Mouse (Mus musculus): ENCODE data around the gene Olfr1222. TPM values are rescaled to one million over a fixed set of nuclear protein-coding genes. Genes with fewer than 3 reads are reported as not detected.

Gene Olfr1222
- polyA plus RNA-seq, 1 experiment, result not detected

DNA sequence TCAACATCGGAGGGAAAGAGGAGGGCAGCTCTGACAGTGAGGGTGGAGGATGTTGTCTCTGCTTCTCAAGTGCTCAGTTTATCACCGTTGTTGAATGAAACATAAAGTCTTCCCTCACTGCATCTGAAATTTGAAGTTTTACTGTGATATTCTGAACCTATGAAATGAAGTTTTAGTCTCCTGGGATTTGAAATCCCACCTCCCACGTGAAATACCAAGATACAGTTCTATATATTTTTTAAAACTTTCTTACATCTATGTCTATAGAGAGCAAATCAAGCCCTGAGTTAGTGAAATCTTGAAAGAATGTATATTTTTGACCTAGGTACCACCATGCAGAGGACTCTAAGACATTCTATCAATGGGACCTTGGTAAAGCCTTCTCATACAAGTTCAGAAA lies 26.1 kb downstream of the Olfr1222 start, which contains the start of gene Olfr1220:
Gene Olfr1220, minus strand, starts transcription at position 101 of the 400 bp plus-strand sequence.
- Histone ChIP-seq H3K79me3 (ENCODE audit: low read depth) (no peaks in the 10 kb centered on the region), H3K79me2 (ENCODE audit: control insufficient read depth, insufficient read depth) (no peaks in the 10 kb centered on the region), H3ac (ENCODE audit: control insufficient read depth, insufficient read length, low read depth) (no peak within 1 kb of the TSS), H3K36me3 (ENCODE audit: control insufficient read depth, insufficient read depth) (no peaks in the 10 kb centered on the region), H3K27me3 (ENCODE audit: control insufficient read depth, insufficient read depth, insufficient read length) (no peaks in the 10 kb centered on the region), H3K4me3 (ENCODE audit: insufficient read depth, poor library complexity, severe bottlenecking) (no peak within 1 kb of the TSS)
- TF ChIP-seq MYOG (IDR thresholded peaks at IDR 0.05; ENCODE audit: control insufficient read depth, extremely low read depth, insufficient read length) (no peak), FOSL1 (IDR thresholded peaks at IDR 0.05; ENCODE audit: insufficient read depth, low read length, poor library complexity, severe bottlenecking) (no peak), CEBPB (IDR thresholded peaks at IDR 0.05; ENCODE audit: low read depth) (no peak), MAX (IDR thresholded peaks at IDR 0.05) (no peak), USF1 (IDR thresholded peaks at IDR 0.05; ENCODE audit: low read depth) (no peak), CTCF (IDR thresholded peaks at IDR 0.05; ENCODE audit: control insufficient read depth, insufficient read depth, insufficient read length) (no peak), MYOD1 (IDR thresholded peaks at IDR 0.05; ENCODE audit: control insufficient read depth, insufficient read length, low read depth) (no peak)

DNA sequence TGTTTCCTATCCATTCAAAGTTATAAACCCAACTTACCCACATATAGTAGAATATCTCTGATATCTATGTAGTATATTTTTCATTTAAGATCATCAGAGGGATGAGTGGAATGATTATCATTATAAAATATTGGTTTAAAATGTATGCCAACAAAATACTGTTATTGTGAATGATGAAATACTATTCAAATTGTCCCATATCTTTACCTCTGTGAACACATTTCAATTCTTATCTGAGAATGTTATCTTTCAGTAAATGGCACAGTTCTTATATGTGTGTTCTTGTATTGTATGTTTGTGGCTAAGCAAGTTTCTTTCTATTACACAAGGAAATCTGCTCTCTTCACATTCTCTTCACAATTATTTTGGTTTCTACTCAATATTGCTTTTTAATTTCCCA lies 27.2 kb downstream of the Olfr1222 start:
- Histone ChIP-seq H3ac (ENCODE audit: control insufficient read depth, insufficient read length, low read depth) (no peak overlapping the region), H3K79me2 (ENCODE audit: control insufficient read depth, insufficient read depth) (no peaks in the 10 kb centered on the region), H3K79me3 (ENCODE audit: low read depth) (no peaks in the 10 kb centered on the region), H3K36me3 (ENCODE audit: control insufficient read depth, insufficient read depth) (no peaks in the 10 kb centered on the region), H3K4me3 (ENCODE audit: insufficient read depth, poor library complexity, severe bottlenecking) (no peak overlapping the region), H3K27me3 (ENCODE audit: control insufficient read depth, insufficient read depth, insufficient read length) (no peaks in the 10 kb centered on the region)
- no peak for TF ChIP-seq FOSL1 (IDR thresholded peaks at IDR 0.05; ENCODE audit: insufficient read depth, low read length, poor library complexity, severe bottlenecking)
- no peak for TF ChIP-seq CEBPB (IDR thresholded peaks at IDR 0.05; ENCODE audit: low read depth)
- TF ChIP-seq MYOD1 (IDR thresholded peaks at IDR 0.05; ENCODE audit: control insufficient read depth, insufficient read length, low read depth), result no peak
- TF ChIP-seq CTCF (IDR thresholded peaks at IDR 0.05; ENCODE audit: control insufficient read depth, insufficient read depth, insufficient read length), result no peak
- TF ChIP-seq MYOG (IDR thresholded peaks at IDR 0.05; ENCODE audit: control insufficient read depth, extremely low read depth, insufficient read length), result no peak
- no peak for TF ChIP-seq MAX (IDR thresholded peaks at IDR 0.05)
- TF ChIP-seq USF1 (IDR thresholded peaks at IDR 0.05; ENCODE audit: low read depth), result no peak

DNA sequence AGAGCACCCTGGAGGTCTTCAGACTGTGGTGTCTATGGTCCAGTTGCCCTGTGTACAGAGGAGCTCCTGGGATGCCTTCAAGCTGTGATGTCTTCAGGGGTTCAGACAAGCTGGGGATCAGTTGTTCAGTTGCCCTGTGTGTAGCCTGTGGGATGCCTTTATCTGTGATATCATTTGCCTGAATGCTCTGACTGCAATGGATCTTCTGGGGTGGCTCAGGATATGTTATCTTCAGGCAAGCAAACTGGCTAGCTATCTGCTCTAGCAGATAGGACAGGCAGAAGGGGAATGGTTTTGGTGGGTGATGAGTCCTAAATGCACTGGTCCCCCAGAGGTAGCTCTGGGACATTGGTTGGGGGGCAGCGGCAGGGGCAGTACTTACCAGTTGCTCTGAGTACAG lies 39.0 kb downstream of the Olfr1222 start:
- Histone ChIP-seq H3K79me2 (ENCODE audit: control insufficient read depth, insufficient read depth) (no peaks in the 10 kb centered on the region), H3K4me3 (ENCODE audit: insufficient read depth, poor library complexity, severe bottlenecking) (no peak overlapping the region), H3ac (ENCODE audit: control insufficient read depth, insufficient read length, low read depth) (no peak overlapping the region), H3K27me3 (ENCODE audit: control insufficient read depth, insufficient read depth, insufficient read length) (no peaks in the 10 kb centered on the region), H3K79me3 (ENCODE audit: low read depth) (no peaks in the 10 kb centered on the region), H3K36me3 (ENCODE audit: control insufficient read depth, insufficient read depth) (no peaks in the 10 kb centered on the region)
- no peak for TF ChIP-seq USF1 (IDR thresholded peaks at IDR 0.05; ENCODE audit: low read depth)
- TF ChIP-seq MAX (IDR thresholded peaks at IDR 0.05), result no peak
- TF ChIP-seq CTCF (IDR thresholded peaks at IDR 0.05; ENCODE audit: control insufficient read depth, insufficient read depth, insufficient read length), result no peak
- no peak for TF ChIP-seq MYOG (IDR thresholded peaks at IDR 0.05; ENCODE audit: control insufficient read depth, extremely low read depth, insufficient read length)
- TF ChIP-seq FOSL1 (IDR thresholded peaks at IDR 0.05; ENCODE audit: insufficient read depth, low read length, poor library complexity, severe bottlenecking), result no peak
- no peak for TF ChIP-seq MYOD1 (IDR thresholded peaks at IDR 0.05; ENCODE audit: control insufficient read depth, insufficient read length, low read depth)
- no peak for TF ChIP-seq CEBPB (IDR thresholded peaks at IDR 0.05; ENCODE audit: low read depth)

GRCm38 (mm10) chr2:89083413-89083812 lies 49.4 kb downstream of the Olfr1222 start, which contains the start of gene Olfr1219:
Gene Olfr1219, minus strand, starts transcription at chr2:89083513.
- no peak for TF ChIP-seq CTCF (IDR thresholded peaks at IDR 0.05; ENCODE audit: control insufficient read depth, insufficient read depth, insufficient read length)
- H3K27me3 ChIP-seq (ENCODE audit: control insufficient read depth, insufficient read depth, insufficient read length), result no peaks in the 10 kb centered on the region
- no peak within 1 kb of the TSS for H3ac ChIP-seq (ENCODE audit: control insufficient read depth, insufficient read length, low read depth)
- H3K4me3 ChIP-seq (ENCODE audit: insufficient read depth, poor library complexity, severe bottlenecking), result no peak within 1 kb of the TSS
- no peaks in the 10 kb centered on the region for H3K79me2 ChIP-seq (ENCODE audit: control insufficient read depth, insufficient read depth)
- no peaks in the 10 kb centered on the region for H3K79me3 ChIP-seq (ENCODE audit: low read depth)
- no peaks in the 10 kb centered on the region for H3K36me3 ChIP-seq (ENCODE audit: control insufficient read depth, insufficient read depth)

DNA sequence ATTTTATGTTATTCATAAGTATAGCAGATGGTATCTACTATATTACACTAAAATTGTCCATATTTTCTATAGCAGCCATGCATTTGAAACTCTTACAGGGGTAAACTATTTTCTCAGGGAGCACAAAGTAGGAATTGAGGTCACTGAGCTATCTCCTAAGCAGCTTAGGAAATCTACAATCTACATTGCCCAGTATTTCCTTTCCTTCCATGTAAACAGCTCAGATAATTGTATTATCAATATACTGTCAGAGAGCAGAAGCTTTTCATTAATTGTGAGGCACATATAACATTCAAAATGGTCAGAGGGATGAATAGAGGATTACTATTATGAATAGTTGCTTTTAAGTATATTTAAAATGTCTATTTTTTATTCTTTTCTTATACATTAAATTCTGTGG lies 51.4 kb downstream of the Olfr1222 start:
- TF ChIP-seq MYOD1 (IDR thresholded peaks at IDR 0.05; ENCODE audit: control insufficient read depth, insufficient read length, low read depth) (no peak), MYOG (IDR thresholded peaks at IDR 0.05; ENCODE audit: control insufficient read depth, extremely low read depth, insufficient read length) (no peak), FOSL1 (IDR thresholded peaks at IDR 0.05; ENCODE audit: insufficient read depth, low read length, poor library complexity, severe bottlenecking) (no peak), USF1 (IDR thresholded peaks at IDR 0.05; ENCODE audit: low read depth) (no peak), CTCF (IDR thresholded peaks at IDR 0.05; ENCODE audit: control insufficient read depth, insufficient read depth, insufficient read length) (no peak), MAX (IDR thresholded peaks at IDR 0.05) (no peak), CEBPB (IDR thresholded peaks at IDR 0.05; ENCODE audit: low read depth) (no peak)

More for the DNA sequence above, 51.4 kb downstream of the Olfr1222 start:
- no peak overlapping the region for H3K4me3 ChIP-seq (ENCODE audit: insufficient read depth, poor library complexity, severe bottlenecking)
- H3ac ChIP-seq (ENCODE audit: control insufficient read depth, insufficient read length, low read depth), result no peak overlapping the region
- no peaks in the 10 kb centered on the region for H3K79me3 ChIP-seq (ENCODE audit: low read depth)
- H3K79me2 ChIP-seq (ENCODE audit: control insufficient read depth, insufficient read depth), result no peaks in the 10 kb centered on the region
- H3K27me3 ChIP-seq (ENCODE audit: control insufficient read depth, insufficient read depth, insufficient read length), result no peaks in the 10 kb centered on the region
- H3K36me3 ChIP-seq (ENCODE audit: control insufficient read depth, insufficient read depth), result no peaks in the 10 kb centered on the region

Other genes starting within 250 kb of the Olfr1222 start
- gene Olfr1208, start 230.7 kb downstream of the Olfr1222 start, polyA plus RNA-seq (2012; fragmentation: generic; extraction: Trizol), result not detected
- gene Olfr1209, start 217.9 kb downstream of the Olfr1222 start, polyA plus RNA-seq (2012; fragmentation: generic; extraction: Trizol), result not detected
- not detected for gene Olfr1211, start 194.9 kb downstream of the Olfr1222 start, polyA plus RNA-seq (2012; fragmentation: generic; extraction: Trizol)
- not detected for gene Olfr1212, start 179.1 kb downstream of the Olfr1222 start, polyA plus RNA-seq (2012; fragmentation: generic; extraction: Trizol)
- not detected for gene Gm13762, start 152.8 kb downstream of the Olfr1222 start, polyA plus RNA-seq (2012; fragmentation: generic; extraction: Trizol)
- not detected for gene Olfr1214, start 140.4 kb downstream of the Olfr1222 start, polyA plus RNA-seq (2012; fragmentation: generic; extraction: Trizol)
- gene Olfr1215, start 126.1 kb downstream of the Olfr1222 start, polyA plus RNA-seq (2012; fragmentation: generic; extraction: Trizol), result not detected
- not detected for gene Olfr1216, start 114.7 kb downstream of the Olfr1222 start, polyA plus RNA-seq (2012; fragmentation: generic; extraction: Trizol)
- gene Olfr1217, start 101.0 kb downstream of the Olfr1222 start, polyA plus RNA-seq (2012; fragmentation: generic; extraction: Trizol), result not detected
- gene Olfr1218, start 71.9 kb downstream of the Olfr1222 start, polyA plus RNA-seq (2012; fragmentation: generic; extraction: Trizol), result not detected
- not detected for gene Olfr1219, start 49.5 kb downstream of the Olfr1222 start, polyA plus RNA-seq (2012; fragmentation: generic; extraction: Trizol)
- gene Olfr1220, start 26.2 kb downstream of the Olfr1222 start, polyA plus RNA-seq (2012; fragmentation: generic; extraction: Trizol), result not detected
- gene Olfr1221, start 15.8 kb downstream of the Olfr1222 start, polyA plus RNA-seq (2012; fragmentation: generic; extraction: Trizol), result not detected
- gene Olfr1223, start 18.5 kb upstream of the Olfr1222 start, polyA plus RNA-seq (2012; fragmentation: generic; extraction: Trizol), result not detected
- not detected for gene Olfr1224-ps1, start 31.0 kb upstream of the Olfr1222 start, polyA plus RNA-seq (2012; fragmentation: generic; extraction: Trizol)
- gene Olfr1225, start 41.6 kb upstream of the Olfr1222 start, polyA plus RNA-seq (2012; fragmentation: generic; extraction: Trizol), result not detected
- gene Olfr1226, start 67.0 kb upstream of the Olfr1222 start, polyA plus RNA-seq (2012; fragmentation: generic; extraction: Trizol), result not detected
- not detected for gene Olfr1228, start 121.0 kb upstream of the Olfr1222 start, polyA plus RNA-seq (2012; fragmentation: generic; extraction: Trizol)
- not detected for gene Olfr1229, start 155.0 kb upstream of the Olfr1222 start, polyA plus RNA-seq (2012; fragmentation: generic; extraction: Trizol)
- gene Olfr1230, start 164.2 kb upstream of the Olfr1222 start, polyA plus RNA-seq (2012; fragmentation: generic; extraction: Trizol), result not detected
- not detected for gene Olfr1231, start 174.0 kb upstream of the Olfr1222 start, polyA plus RNA-seq (2012; fragmentation: generic; extraction: Trizol)
- gene Olfr1232, start 196.6 kb upstream of the Olfr1222 start, polyA plus RNA-seq (2012; fragmentation: generic; extraction: Trizol), result not detected
- not detected for gene Olfr1233, start 209.3 kb upstream of the Olfr1222 start, polyA plus RNA-seq (2012; fragmentation: generic; extraction: Trizol)
- not detected for gene Olfr1234, start 231.8 kb upstream of the Olfr1222 start, polyA plus RNA-seq (2012; fragmentation: generic; extraction: Trizol)